Mouse (Mus musculus): ENCODE results near the gene Sephs2. TPM values are rescaled to one million over a fixed set of nuclear protein-coding genes. Genes with fewer than 3 reads are reported as not detected.
A peak's percentile ranks its signal among the peaks of the same experiment; 100 is the strongest.

Sephs2 gene
- polyA plus RNA-seq, 1 experiment, result 81.9 TPM

GRCm38 (mm10) chr7:127233765-127234164 is 40.1 kb downstream of the Sephs2 start:
- H3K27ac ChIP-seq (ENCODE audit: insufficient read depth, low read depth, low read length), result no peak overlapping the region
- peak overlapping the region; percentile 99 for H3K4me3 ChIP-seq (ENCODE audit: low read depth, low read length)
- H3K27me3 ChIP-seq (ENCODE audit: control insufficient read depth, insufficient read depth, low read length), result no peaks in the 10 kb centered on the region
- WGBS, result 4% methylated on average over 9 of the region's 9 CpGs
- peaks cover 3% of the 10 kb centered on the region; the same call in 1 of the 2 replicates for H3K4me1 ChIP-seq (ENCODE audit: control insufficient read depth, insufficient read depth, insufficient read length, low read length)
- H3K36me3 ChIP-seq (ENCODE audit: control insufficient read depth, insufficient read depth, low read length), result peaks cover 19% of the 10 kb centered on the region
- TF ChIP-seq POLR2A (IDR thresholded peaks at IDR 0.05; ENCODE audit: low read depth, low read length) (no peak), CTCF (IDR thresholded peaks at IDR 0.05; ENCODE audit: extremely low read depth, insufficient read length, insufficient replicate concordance, low read depth, low read length) (no peak)

- under 1% methylated on average over 27 of the region's 27 CpGs for WGBS
- TF ChIP-seq POLR2A (IDR thresholded peaks at IDR 0.05; ENCODE audit: low read depth, low read length), result no peak
- TF ChIP-seq CTCF (IDR thresholded peaks at IDR 0.05; ENCODE audit: extremely low read depth, insufficient read length, insufficient replicate concordance, low read depth, low read length), result no peak
- H3K4me1 ChIP-seq (ENCODE audit: control insufficient read depth, insufficient read depth, insufficient read length, low read length), result peaks cover 3% of the 10 kb centered on the region; the same call in 1 of the 2 replicates
- no peaks in the 10 kb centered on the region for H3K27me3 ChIP-seq (ENCODE audit: control insufficient read depth, insufficient read depth, low read length)
- H3K36me3 ChIP-seq (ENCODE audit: control insufficient read depth, insufficient read depth, low read length), result peaks cover 19% of the 10 kb centered on the region
- peak overlapping the region; percentile 83 for H3K27ac ChIP-seq (ENCODE audit: insufficient read depth, low read depth, low read length)
- peak overlapping the region; percentile 99 for H3K4me3 ChIP-seq (ENCODE audit: low read depth, low read length)
These were observed 40.5 kb downstream of the Sephs2 start for GRCm38 (mm10) chr7:127233368-127233749.

GRCm38 (mm10) chr7:127232622-127233367 is 41.1 kb downstream of the Sephs2 start, which contains the start of the genes Zfp553 and Sept1:
Zfp553 (plus strand) TSS chr7:127233061.
Sept1 (minus strand) TSS chr7:127233130.
- H3K4me1 ChIP-seq (ENCODE audit: control insufficient read depth, insufficient read depth, insufficient read length, low read length), result peaks cover 3% of the 10 kb centered on the region; the same call in 1 of the 2 replicates
- H3K36me3 ChIP-seq (ENCODE audit: control insufficient read depth, insufficient read depth, low read length), result peaks cover 19% of the 10 kb centered on the region
- under 1% methylated on average over 64 of the region's 64 CpGs for WGBS
- H3K4me3 ChIP-seq (ENCODE audit: low read depth, low read length), result peak within 1 kb of the TSS; percentile 99
- peak within 1 kb of the TSS; percentile 83 for H3K27ac ChIP-seq (ENCODE audit: insufficient read depth, low read depth, low read length)
- no peaks in the 10 kb centered on the region for H3K27me3 ChIP-seq (ENCODE audit: control insufficient read depth, insufficient read depth, low read length)
- TF ChIP-seq CTCF (IDR thresholded peaks at IDR 0.05; ENCODE audit: extremely low read depth, insufficient read length, insufficient replicate concordance, low read depth, low read length), result no peak
- peak; percentile 54 for TF ChIP-seq POLR2A (IDR thresholded peaks at IDR 0.05; ENCODE audit: low read depth, low read length)

GRCm38 (mm10) chr7:127231826-127232621 is 41.8 kb downstream of the Sephs2 start:
- Histone ChIP-seq H3K27ac (ENCODE audit: insufficient read depth, low read depth, low read length) (peak overlapping the region; percentile 83), H3K4me1 (ENCODE audit: control insufficient read depth, insufficient read depth, insufficient read length, low read length) (peaks cover 3% of the 10 kb centered on the region; the same call in 1 of the 2 replicates), H3K36me3 (ENCODE audit: control insufficient read depth, insufficient read depth, low read length) (peaks cover 18% of the 10 kb centered on the region), H3K4me3 (ENCODE audit: low read depth, low read length) (peak overlapping the region; percentile 99), H3K27me3 (ENCODE audit: control insufficient read depth, insufficient read depth, low read length) (no peaks in the 10 kb centered on the region)
- WGBS, result 2% methylated on average over 20 of the region's 20 CpGs
- TF ChIP-seq POLR2A (IDR thresholded peaks at IDR 0.05; ENCODE audit: low read depth, low read length) (no peak), CTCF (IDR thresholded peaks at IDR 0.05; ENCODE audit: extremely low read depth, insufficient read length, insufficient replicate concordance, low read depth, low read length) (no peak)

- WGBS, result 20% methylated on average over 3 of the region's 3 CpGs
- peaks cover 12% of the 10 kb centered on the region for H3K36me3 ChIP-seq (ENCODE audit: control insufficient read depth, insufficient read depth, low read length)
- no peak overlapping the region for H3K27ac ChIP-seq (ENCODE audit: insufficient read depth, low read depth, low read length)
- H3K27me3 ChIP-seq (ENCODE audit: control insufficient read depth, insufficient read depth, low read length), result no peaks in the 10 kb centered on the region
- TF ChIP-seq CTCF (IDR thresholded peaks at IDR 0.05; ENCODE audit: extremely low read depth, insufficient read length, insufficient replicate concordance, low read depth, low read length), result no peak
- TF ChIP-seq POLR2A (IDR thresholded peaks at IDR 0.05; ENCODE audit: low read depth, low read length), result no peak
- no peak overlapping the region for H3K4me3 ChIP-seq (ENCODE audit: low read depth, low read length)
- H3K4me1 ChIP-seq (ENCODE audit: control insufficient read depth, insufficient read depth, insufficient read length, low read length), result peaks cover 3% of the 10 kb centered on the region; the same call in 1 of the 2 replicates
These were observed 42.5 kb downstream of the Sephs2 start for GRCm38 (mm10) chr7:127231376-127231775.

- peak; percentile 74 for TF ChIP-seq CTCF (IDR thresholded peaks at IDR 0.05; ENCODE audit: extremely low read depth, insufficient read length, insufficient replicate concordance, low read depth, low read length)
- no peak for TF ChIP-seq POLR2A (IDR thresholded peaks at IDR 0.05; ENCODE audit: low read depth, low read length)
- 51% methylated on average over 4 of the region's 4 CpGs for WGBS
- peaks cover 7% of the 10 kb centered on the region; the same call in 1 of the 2 replicates for H3K4me1 ChIP-seq (ENCODE audit: control insufficient read depth, insufficient read depth, insufficient read length, low read length)
- no peak overlapping the region for H3K4me3 ChIP-seq (ENCODE audit: low read depth, low read length)
- H3K36me3 ChIP-seq (ENCODE audit: control insufficient read depth, insufficient read depth, low read length), result no peaks in the 10 kb centered on the region
- no peaks in the 10 kb centered on the region for H3K27me3 ChIP-seq (ENCODE audit: control insufficient read depth, insufficient read depth, low read length)
- H3K27ac ChIP-seq (ENCODE audit: insufficient read depth, low read depth, low read length), result no peak overlapping the region
These were observed 45.1 kb downstream of the Sephs2 start for GRCm38 (mm10) chr7:127228615-127229303.

Data from small intestine, adult 2 months (tissue).